18 mouse cellular contexts compared by ENCODE assay signal in genomic region chr3:83878801-83879200, GRCm38 (mm10).
"Had no signal": no experiment of that assay in that cellular context is flagged by ENCODE, and none has a peak within 500 bp of the region (broad histone marks: within the 10 kb centered on the region; RNA-seq: fewer than 3 reads in every experiment).

No protein-coding gene starts in this region.

- H3K27me3 ChIP-seq: liver, embryonic 15.5 days; lung, embryonic 15.5 days; midbrain, embryonic 12.5 days; midbrain, embryonic 15.5 days; neural tube, embryonic 12.5 days had no signal

- H3K27ac ChIP-seq: liver, embryonic 15.5 days; lung, embryonic 15.5 days; macrophage; midbrain, embryonic 12.5 days; midbrain, embryonic 15.5 days; neural tube, embryonic 12.5 days had no signal

- ATAC-seq: liver, postnatal 0 days; lung, postnatal 0 days; midbrain, embryonic 15.5 days had no signal

- H3K4me2 ChIP-seq: liver, embryonic 15.5 days; lung, embryonic 15.5 days; midbrain, embryonic 12.5 days; midbrain, embryonic 15.5 days; neural tube, embryonic 12.5 days had no signal

- H3K9ac ChIP-seq: liver, embryonic 15.5 days; liver, postnatal 0 days; lung, embryonic 15.5 days; midbrain, embryonic 12.5 days; midbrain, embryonic 15.5 days; neural tube, embryonic 12.5 days had no signal

- H3K36me3 ChIP-seq: liver, embryonic 15.5 days; lung, embryonic 15.5 days; midbrain, embryonic 12.5 days; midbrain, embryonic 15.5 days; neural tube, embryonic 12.5 days had no signal

- H3K4me1 ChIP-seq: liver, embryonic 15.5 days; lung, embryonic 15.5 days; midbrain, embryonic 15.5 days; neural tube, embryonic 12.5 days had no signal

- H3K9me3 ChIP-seq: liver, embryonic 15.5 days; lung, embryonic 15.5 days; midbrain, embryonic 12.5 days; midbrain, embryonic 15.5 days; neural tube, embryonic 12.5 days had no signal

- H3K4me3 ChIP-seq: liver, embryonic 15.5 days; lung, embryonic 15.5 days; megakaryocyte, embryonic 14.5 days; midbrain, embryonic 12.5 days; midbrain, embryonic 15.5 days; neural tube, embryonic 12.5 days had no signal

- DNase-seq: liver, postnatal 0 days; lung, adult 2 months; lung, postnatal 14 days; lung, postnatal 36 days; right cerebral cortex, postnatal 25 days; right cerebral cortex, postnatal 4 days; spleen, adult 18-20 months; thymus, adult 18-20 months; thymus, postnatal 14 days; thymus, postnatal 36 days had no signal
